Mouse (Mus musculus) forebrain, embryonic 10.5 days (tissue): ENCODE measurements around the gene Gm27029. TPM values are rescaled to one million over a fixed set of nuclear protein-coding genes. Genes with fewer than 3 reads are reported as not detected.
"Not testable (repeated sequence)": the region's sequence is repeated elsewhere in the genome, so short reads cannot be mapped to it uniquely, and the experiment has no call there.

Experiments
- DNase-seq: peaks from one replicate; pipeline ENCODE4 v3.0.0-alpha.2; 2017; ENCODE audit warnings: low spot score; ENCODE audit errors: extremely low spot score
- H3K27ac ChIP-seq: fragments of 300-500 bp; sonication (generic); 2 replicates; pipeline ENCODE4 v1.5.1; 2016; ENCODE audit warnings: mild to moderate bottlenecking
- H3K27me3 ChIP-seq: fragments of 300-500 bp; sonication (generic); 2 replicates; pipeline ENCODE4 v1.6.1; 2016; ENCODE audit warnings: mild to moderate bottlenecking; ENCODE audit not compliant: poor library complexity, severe bottlenecking
- H3K36me3 ChIP-seq: fragments of 300-500 bp; sonication (generic); replicated peaks from 2 replicates; pipeline ENCODE4 v1.6.1; 2016; ENCODE audit warnings: mild to moderate bottlenecking, moderate library complexity
- H3K4me1 ChIP-seq: fragments of 300-500 bp; sonication (generic); 2 replicates; pipeline ENCODE4 v1.6.1; 2016
- H3K4me3 ChIP-seq: fragments of 300-500 bp; sonication (generic); 2 replicates; pipeline ENCODE4 v1.5.1; 2016; ENCODE audit warnings: mild to moderate bottlenecking, moderate library complexity
- H3K9me3 ChIP-seq: fragments of 300-500 bp; sonication (generic); 2 replicates; pipeline ENCODE4 v1.6.1; 2016; ENCODE audit warnings: mild to moderate bottlenecking, moderate library complexity
- WGBS: fragments of 180-500 bp; shearing (Covaris S2); methylation state at CpG from one replicate; pipeline ENCODE4 v1.1.7; 2016; 5-methylcytosine and 5-hydroxymethylcytosine counted together
- polyA plus RNA-seq: library from polyadenylated mRNA; unstranded; fragments of >200 nt; fragmentation: Nextera tagmentation; extraction: Ambion mirVana; gene quantifications from 2 replicates; pipeline ENCODE4 v1.2.1, GENCODE M21; 2016

Gene Gm27029
- polyA plus RNA-seq: 10.9 and 11.6 TPM in 2 replicates

GRCm38 (mm10) chr11:101424105-101424851 is at the start of gene Gm27029:
TSS of gene Gm27029 (minus strand) at chr11:101424796.
- H3K4me1 ChIP-seq: peaks cover 33% of the 10 kb centered on the region
- peaks cover 10% of the 10 kb centered on the region for H3K27me3 ChIP-seq
- H3K4me3 ChIP-seq: peak within 1 kb of the TSS; percentile 84
- H3K9me3 ChIP-seq: no peaks in the 10 kb centered on the region
- no peak for DNase-seq
- WGBS: 4% methylated on average over 23 of the region's 23 CpGs
- peaks cover 6% of the 10 kb centered on the region for H3K36me3 ChIP-seq
- H3K27ac ChIP-seq: peak within 1 kb of the TSS; percentile 83

DNA sequence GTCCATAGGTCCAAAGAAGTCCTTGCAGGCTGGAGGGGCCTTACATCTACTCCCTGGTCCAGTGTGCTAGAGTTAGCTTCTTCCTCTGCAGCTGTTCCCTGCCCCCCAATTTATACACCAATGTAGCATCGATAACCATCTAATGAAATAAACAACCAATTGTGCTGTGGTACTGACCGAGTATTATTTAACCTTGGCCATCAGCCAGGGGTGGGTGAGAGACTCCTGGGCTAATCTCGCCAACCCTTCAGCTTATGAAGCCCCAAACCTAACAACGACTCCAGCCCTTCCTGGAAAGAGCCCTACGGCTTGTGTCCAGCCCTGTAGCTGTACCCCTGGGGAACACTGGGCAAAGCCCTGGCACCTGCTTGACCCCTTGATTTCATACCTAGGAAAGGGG is 49.7 kb upstream of the Gm27029 start:
- WGBS: 87% methylated on average over 5 of the region's 5 CpGs
- Histone ChIP-seq H3K9me3 (no peaks in the 10 kb centered on the region), H3K27me3 (peaks cover 12% of the 10 kb centered on the region), H3K27ac (no peak overlapping the region), H3K4me1 (peaks cover 55% of the 10 kb centered on the region), H3K4me3 (no peak overlapping the region), H3K36me3 (peaks cover 14% of the 10 kb centered on the region)
- no peak for DNase-seq

GRCm38 (mm10) chr11:101473686-101474085 is 49.1 kb upstream of the Gm27029 start:
- H3K36me3 ChIP-seq: peaks cover 14% of the 10 kb centered on the region
- not testable (repeated sequence) for H3K27ac ChIP-seq, H3K4me3 ChIP-seq, H3K9me3 ChIP-seq, DNase-seq
- WGBS: 83% methylated on average over 1 of the region's 1 CpGs
- peaks cover 55% of the 10 kb centered on the region for H3K4me1 ChIP-seq
- peaks cover 16% of the 10 kb centered on the region for H3K27me3 ChIP-seq

DNA sequence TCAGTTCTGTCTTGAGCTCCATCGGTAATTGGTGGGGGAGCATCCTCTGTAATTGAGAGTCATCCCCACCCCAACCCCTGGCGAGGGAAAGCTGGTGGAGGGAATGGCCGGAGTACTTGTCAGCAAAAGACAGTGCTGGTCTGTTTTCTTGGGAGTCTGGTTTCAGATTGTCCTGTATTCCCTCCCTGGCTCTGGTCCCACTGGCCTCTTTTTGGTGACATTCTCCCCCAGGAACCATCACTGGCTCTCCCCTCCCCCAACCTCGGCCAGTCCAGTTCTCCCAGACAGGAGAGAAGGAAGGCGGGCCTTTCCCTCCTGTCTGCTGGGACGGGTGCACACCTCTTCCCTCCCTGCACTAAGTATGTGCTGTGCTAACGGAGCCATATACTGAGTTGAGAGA is 47.7 kb upstream of the Gm27029 start:
- 51% methylated on average over 7 of the region's 7 CpGs for WGBS
- no peak overlapping the region for H3K4me3 ChIP-seq
- no peak for DNase-seq
- H3K36me3 ChIP-seq: peaks cover 14% of the 10 kb centered on the region
- peaks cover 56% of the 10 kb centered on the region for H3K4me1 ChIP-seq
- H3K9me3 ChIP-seq: no peaks in the 10 kb centered on the region
- H3K27ac ChIP-seq: no peak overlapping the region
- peaks cover 19% of the 10 kb centered on the region for H3K27me3 ChIP-seq

DNA sequence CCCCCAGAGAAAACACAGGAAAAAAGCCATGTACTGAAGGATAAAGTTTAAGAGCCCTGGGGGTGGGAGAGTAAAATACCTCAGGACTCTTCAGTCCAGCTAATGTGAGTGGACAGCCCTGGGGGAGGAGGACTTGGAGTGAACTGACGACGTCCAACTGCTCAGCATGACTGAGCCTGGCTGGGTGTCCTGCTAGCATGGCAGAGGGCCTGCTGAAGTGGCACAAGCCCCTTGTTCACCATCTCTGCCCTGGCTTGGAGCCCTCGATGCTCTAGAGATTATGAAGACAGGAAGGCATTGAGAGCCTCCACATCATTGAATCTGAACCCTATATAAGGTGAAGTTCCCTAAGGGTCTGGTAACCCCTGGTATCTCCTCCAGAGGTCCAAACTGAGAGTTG is 47.3 kb upstream of the Gm27029 start:
- 76% methylated on average over 3 of the region's 3 CpGs for WGBS
- H3K4me1 ChIP-seq: peaks cover 56% of the 10 kb centered on the region

GRCm38 (mm10) chr11:101470206-101470605 is 45.6 kb upstream of the Gm27029 start:
- Histone ChIP-seq H3K27me3 (peaks cover 37% of the 10 kb centered on the region), H3K9me3 (no peaks in the 10 kb centered on the region), H3K36me3 (peaks cover 14% of the 10 kb centered on the region), H3K4me1 (peaks cover 72% of the 10 kb centered on the region), H3K27ac (0 out of 2 replicates have a peak overlapping the region, but pooled peaks have one; percentile 40), H3K4me3 (peak overlapping the region; percentile 27; the same call in 1 of the 2 replicates)
- WGBS: 14% methylated on average over 7 of the region's 7 CpGs
- DNase-seq: no peak

More for the DNA sequence above, 47.3 kb upstream of the Gm27029 start:
- peaks cover 14% of the 10 kb centered on the region for H3K36me3 ChIP-seq
- H3K27me3 ChIP-seq: peaks cover 22% of the 10 kb centered on the region
- H3K9me3 ChIP-seq: no peaks in the 10 kb centered on the region
- DNase-seq: no peak
- no peak overlapping the region; the same call in 1 of the 2 replicates for H3K4me3 ChIP-seq
- no peak overlapping the region for H3K27ac ChIP-seq

GRCm38 (mm10) chr11:101469155-101469554 is 44.6 kb upstream of the Gm27029 start:
- H3K9me3 ChIP-seq: no peaks in the 10 kb centered on the region
- H3K4me3 ChIP-seq: peak overlapping the region; percentile 90
- H3K36me3 ChIP-seq: peaks cover 14% of the 10 kb centered on the region
- H3K27ac ChIP-seq: peak overlapping the region; percentile 92; the same call in 1 of the 2 replicates
- H3K27me3 ChIP-seq: peaks cover 47% of the 10 kb centered on the region
- peaks cover 83% of the 10 kb centered on the region for H3K4me1 ChIP-seq
- 69% methylated on average over 4 of the region's 4 CpGs for WGBS
- no peak for DNase-seq

DNA sequence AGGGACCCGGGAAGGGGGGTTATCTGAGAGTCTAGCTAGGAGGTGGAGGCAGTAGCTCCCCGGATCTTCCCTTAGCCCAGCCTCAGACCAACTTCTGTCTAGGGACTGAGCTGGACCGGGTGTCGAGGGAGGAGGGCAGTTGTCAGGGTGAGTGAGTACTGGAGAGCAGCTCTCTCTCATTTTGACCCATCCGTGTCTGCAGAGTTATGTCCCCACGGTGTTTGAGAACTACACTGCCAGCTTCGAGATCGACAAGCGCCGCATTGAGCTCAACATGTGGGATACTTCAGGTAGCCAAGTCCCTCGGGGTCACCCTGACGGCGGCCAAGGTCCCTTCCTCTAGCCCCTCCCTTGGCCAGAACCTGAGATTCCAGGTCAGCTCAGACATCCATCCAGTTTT is 44.1 kb upstream of the Gm27029 start:
- H3K9me3 ChIP-seq: no peaks in the 10 kb centered on the region
- H3K27ac ChIP-seq: peak overlapping the region; percentile 92
- peaks cover 48% of the 10 kb centered on the region for H3K27me3 ChIP-seq
- 7% methylated on average over 13 of the region's 13 CpGs for WGBS
- peak overlapping the region; percentile 90 for H3K4me3 ChIP-seq
- no peak for DNase-seq
- peaks cover 87% of the 10 kb centered on the region for H3K4me1 ChIP-seq
- peaks cover 14% of the 10 kb centered on the region for H3K36me3 ChIP-seq

GRCm38 (mm10) chr11:101468263-101468688 is 43.7 kb upstream of the Gm27029 start:
- H3K27ac ChIP-seq: peak overlapping the region; percentile 92
- DNase-seq: peak; percentile 70
- H3K27me3 ChIP-seq: peaks cover 48% of the 10 kb centered on the region
- WGBS: under 1% methylated on average over 31 of the region's 31 CpGs
- peaks cover 91% of the 10 kb centered on the region for H3K4me1 ChIP-seq
- H3K4me3 ChIP-seq: peak overlapping the region; percentile 90
- H3K36me3 ChIP-seq: peaks cover 14% of the 10 kb centered on the region
- no peaks in the 10 kb centered on the region for H3K9me3 ChIP-seq

GRCm38 (mm10) chr11:101467477-101468262 is 43.1 kb upstream of the Gm27029 start:
- peaks cover 14% of the 10 kb centered on the region for H3K36me3 ChIP-seq
- peaks cover 48% of the 10 kb centered on the region for H3K27me3 ChIP-seq
- H3K4me3 ChIP-seq: peak overlapping the region; percentile 90
- no peaks in the 10 kb centered on the region for H3K9me3 ChIP-seq
- H3K27ac ChIP-seq: peak overlapping the region; percentile 92
- 1% methylated on average over 54 of the region's 54 CpGs for WGBS
- H3K4me1 ChIP-seq: peaks cover 94% of the 10 kb centered on the region
- peak; percentile 83 for DNase-seq

DNA sequence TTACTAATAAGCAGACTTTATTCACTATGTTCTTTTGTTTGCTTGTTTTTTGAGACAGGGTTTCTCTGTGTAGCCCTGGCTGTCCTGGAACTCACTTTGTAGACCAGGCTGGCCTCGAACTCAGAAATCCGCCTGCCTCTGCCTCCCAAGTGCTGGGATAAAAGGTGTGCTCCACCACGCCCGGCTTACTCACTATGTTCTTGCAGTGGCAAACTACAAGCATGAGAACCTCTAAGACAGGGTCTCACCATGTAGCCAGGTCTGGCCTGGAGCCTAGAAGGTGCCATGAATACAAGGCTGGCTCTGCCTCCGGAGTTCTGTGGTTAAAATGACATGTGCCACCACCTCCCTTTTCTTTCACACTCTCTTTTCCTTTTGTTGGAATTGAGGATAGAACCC is 42.0 kb upstream of the Gm27029 start:
- not testable (repeated sequence) for DNase-seq, H3K27ac ChIP-seq, H3K9me3 ChIP-seq
- WGBS: 64% methylated on average over 5 of the region's 5 CpGs
- Histone ChIP-seq H3K36me3 (peaks cover 18% of the 10 kb centered on the region), H3K27me3 (peaks cover 48% of the 10 kb centered on the region), H3K4me1 (peaks cover 94% of the 10 kb centered on the region), H3K4me3 (peak overlapping the region; percentile 83)

GRCm38 (mm10) chr11:101465869-101466551 is 41.4 kb upstream of the Gm27029 start, which contains the start of gene Vat1:
TSS of gene Vat1 (minus strand) at chr11:101466230.
- peaks cover 47% of the 10 kb centered on the region for H3K27me3 ChIP-seq
- H3K36me3 ChIP-seq: peaks cover 18% of the 10 kb centered on the region
- 1% methylated on average over 60 of the region's 60 CpGs for WGBS
- no peaks in the 10 kb centered on the region for H3K9me3 ChIP-seq
- peak; percentile 64 for DNase-seq
- peak within 1 kb of the TSS; percentile 83 for H3K27ac ChIP-seq
- peaks cover 92% of the 10 kb centered on the region for H3K4me1 ChIP-seq
- peak within 1 kb of the TSS; percentile 90 for H3K4me3 ChIP-seq
